Mouse (Mus musculus): ENCODE data around the gene Aldh6a1.

DNA sequence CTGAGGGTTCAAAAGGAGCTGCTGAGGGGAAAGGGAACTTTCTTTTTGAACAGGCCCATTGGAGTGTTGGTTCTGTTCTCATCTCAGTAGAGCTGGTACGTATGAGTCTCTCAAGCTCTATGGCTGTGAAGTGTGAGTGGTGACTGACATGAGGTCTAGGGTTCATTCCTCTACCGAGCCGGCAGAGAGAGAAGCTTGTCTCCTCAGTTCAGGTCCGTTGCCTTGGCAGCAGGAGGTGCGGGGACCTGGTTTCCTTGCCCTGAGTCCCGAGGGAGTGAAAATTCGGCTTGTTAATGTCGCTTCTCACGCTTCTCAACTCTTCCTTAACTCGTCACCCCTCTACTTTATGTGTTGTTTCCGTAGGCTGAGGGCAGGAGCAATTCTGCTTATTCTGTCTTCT, 997 bp upstream of the Aldh6a1 start:
- TF ChIP-seq CTCF (IDR thresholded peaks at IDR 0.05; ENCODE audit: low read depth) (no peak), EP300 (optimal IDR thresholded peaks at IDR 0.05) (no peak)
